Mouse (Mus musculus) thymus, adult 2 months (tissue): ENCODE results near the gene Ralbp1.

Experiments
- CTCF ChIP-seq: fragments of 200-500 bp; IDR thresholded peaks from 2 replicates; pipeline ENCODE4 v1.5.1; 2012; ENCODE audit warnings: mild to moderate bottlenecking, control low read depth, low read length, moderate library complexity, borderline replicate concordance; ENCODE audit not compliant: control insufficient read depth, poor library complexity, insufficient read depth; ENCODE audit errors: extremely low read depth
- POLR2A ChIP-seq: fragments of 200-500 bp; IDR thresholded peaks from 2 replicates; pipeline ENCODE4 v1.6.1; 2012; ENCODE audit warnings: mild to moderate bottlenecking, low read length, control low read depth, moderate library complexity; ENCODE audit not compliant: control insufficient read depth, poor library complexity, insufficient read depth; ENCODE audit errors: extremely low read depth

DNA sequence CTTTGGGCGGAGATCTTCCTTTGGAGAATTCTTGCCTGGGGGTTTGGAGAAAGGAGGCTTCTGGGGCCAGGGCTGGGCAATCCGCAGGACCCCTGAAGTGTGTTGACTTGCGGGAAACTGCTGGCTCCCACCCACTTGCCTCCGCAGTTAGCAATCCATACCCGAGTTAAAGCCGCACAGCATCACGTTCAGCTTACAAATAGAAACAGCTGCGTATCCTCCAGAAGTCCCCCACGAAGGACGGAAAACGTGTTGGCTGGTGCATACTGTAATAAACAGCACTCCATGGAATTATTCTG is 251 bp downstream of the Ralbp1 start:
- TF ChIP-seq POLR2A (no peak), CTCF (no peak)
